Mouse (Mus musculus): ENCODE results near the gene Shf. TPM values are rescaled to one million over a fixed set of nuclear protein-coding genes. Genes with fewer than 3 reads are reported as not detected.

Gene Shf
- 2.1 and 2.7 TPM in 2 replicates for total RNA-seq (2012; rRNA removed)
- 0.49 and 1.2 TPM in 2 replicates for total RNA-seq (2014; rRNA removed)
- 2.0 and 2.1 TPM in 2 replicates for polyA plus RNA-seq (2012; ENCODE audit: insufficient read length, low read depth)

- Histone ChIP-seq H3K79me2 (replicated peaks; ENCODE audit: control insufficient read depth, extremely low read depth, insufficient read depth, poor library complexity, severe bottlenecking) (no peaks in the 10 kb centered on the region), H3K27ac (ENCODE audit: insufficient read depth, low read depth) (no peak within 1 kb of the TSS), H3K9me3 (replicated peaks; ENCODE audit: low read length) (no peaks in the 10 kb centered on the region), H3K36me3 (replicated peaks in 1 of 2; ENCODE audit: control insufficient read depth in 1 of 2, insufficient read depth in 1 of 2, low read length in 1 of 2) (no peaks in the 10 kb centered on the region), H3K4me3 (replicated peaks in 1 of 3; ENCODE audit: low read depth in 2 of 3, low read length in 2 of 3, poor library complexity in 1 of 3) (peak within 1 kb of the TSS; percentile 67 to 73 (median 72)), H3K4me2 (ENCODE audit: insufficient read depth, low read depth, poor library complexity, severe bottlenecking) (peak within 1 kb of the TSS; percentile 90), H3K4me1 (ENCODE audit: control insufficient read depth in 1 of 2, insufficient read depth in 2 of 2) (peaks cover 5 to 20% of the 10 kb centered on the region in 2 experiments), H3K9ac (ENCODE audit: insufficient read depth, low read depth) (peak within 1 kb of the TSS; percentile 80), H3K27me3 (replicated peaks) (peaks cover 12% of the 10 kb centered on the region)
- dilution Hi-C loops (cut with MboI; ENCODE audit: extremely low pct_ligation_motif_present, extremely low pct_unique_long_range_greater_than_20kb, low sequenced_read_pairs): no loop called here
- in situ Hi-C loops (cut with MboI; ENCODE audit: low pct_ligation_motif_present, low pct_unique_long_range_greater_than_20kb, low sequenced_read_pairs): no loop called here
- peak; percentile 78 for DNase-seq (ENCODE audit: extremely low read depth)
- TF ChIP-seq JUN (IDR thresholded peaks at IDR 0.05; ENCODE audit: insufficient read depth, low read depth, low read length): no peak
- TF ChIP-seq POLR2A (IDR thresholded peaks at IDR 0.05; ENCODE audit: low read depth, low read length): peak; percentile 64; the same call in 1 of the 2 replicates
- no peak for TF ChIP-seq UBTF (IDR thresholded peaks at IDR 0.05; ENCODE audit: low read depth, low read length)
- no peak for TF ChIP-seq POLR2AphosphoS2 (IDR thresholded peaks at IDR 0.05; ENCODE audit: low read depth, low read length)
- TF ChIP-seq BHLHE40 (IDR thresholded peaks at IDR 0.05; ENCODE audit: low read depth, low read length): 0 out of 2 replicates have a peak, but pooled peaks have one; percentile 12
- TF ChIP-seq GABPA (IDR thresholded peaks at IDR 0.05; ENCODE audit: insufficient replicate concordance, low read depth, low read length): no peak
- TF ChIP-seq MAZ (IDR thresholded peaks at IDR 0.05; ENCODE audit: low read depth, low read length): no peak
- 0 out of 2 replicates have a peak, but pooled peaks have one; percentile 11 for TF ChIP-seq MYC (IDR thresholded peaks at IDR 0.05; ENCODE audit: low read depth, low read length)
- no peak for TF ChIP-seq MXI1 (IDR thresholded peaks at IDR 0.05; ENCODE audit: low read depth, low read length)
- no peak for TF ChIP-seq JUND (conservative IDR thresholded peaks at IDR 0.05; ENCODE audit: low read depth, low read length)
- no peak for TF ChIP-seq NELFE (IDR thresholded peaks at IDR 0.05; ENCODE audit: low read depth, low read length)
- no peak for TF ChIP-seq ZNF384 (IDR thresholded peaks at IDR 0.05; ENCODE audit: low read depth, low read length)
- no peak for TF ChIP-seq KAT2A (IDR thresholded peaks at IDR 0.05; ENCODE audit: insufficient replicate concordance, low read length)
- no peak for TF ChIP-seq USF1 (IDR thresholded peaks at IDR 0.05; ENCODE audit: low read depth, low read length)
- TF ChIP-seq TCF12 (IDR thresholded peaks at IDR 0.05; ENCODE audit: low read depth, low read length): peak; percentile 47
- peak; percentile 8; the same call in 1 of the 2 replicates for TF ChIP-seq IRF4 (IDR thresholded peaks at IDR 0.05; ENCODE audit: low read depth, low read length)
These were observed at the start of gene Shf for GRCm38 (mm10) chr2:122368995-122369739. Gene Shf (minus strand): TSS chr2:122369162.

GRCm38 (mm10) chr2:122408928-122409327 lies 40.0 kb upstream of the Shf start:
- in situ Hi-C loops (cut with MboI; ENCODE audit: low pct_ligation_motif_present, low pct_unique_long_range_greater_than_20kb, low sequenced_read_pairs) (no loop called here), dilution Hi-C loops (cut with MboI; ENCODE audit: extremely low pct_ligation_motif_present, extremely low pct_unique_long_range_greater_than_20kb, low sequenced_read_pairs) (no loop called here)
- Histone ChIP-seq H3K79me2 (replicated peaks; ENCODE audit: control insufficient read depth, extremely low read depth, insufficient read depth, poor library complexity, severe bottlenecking) (no peaks in the 10 kb centered on the region), H3K27ac (ENCODE audit: insufficient read depth, low read depth) (peak overlapping the region; percentile 17; the same call in 1 of the 2 replicates), H3K9me3 (replicated peaks; ENCODE audit: low read length) (no peaks in the 10 kb centered on the region), H3K4me3 (replicated peaks in 1 of 3; ENCODE audit: low read depth in 2 of 3, low read length in 2 of 3, poor library complexity in 1 of 3) (peak overlapping the region; percentile 10 to 43 (median 31)), H3K9ac (ENCODE audit: insufficient read depth, low read depth) (peak overlapping the region; percentile 56), H3K4me1 (ENCODE audit: control insufficient read depth in 1 of 2, insufficient read depth in 2 of 2) (peaks cover 0 to 15% of the 10 kb centered on the region in 2 experiments; a peak in 1 of 4 replicates), H3K4me2 (ENCODE audit: insufficient read depth, low read depth, poor library complexity, severe bottlenecking) (peak overlapping the region; percentile 84), H3K36me3 (replicated peaks in 1 of 2; ENCODE audit: control insufficient read depth in 1 of 2, insufficient read depth in 1 of 2, low read length in 1 of 2) (no peaks in the 10 kb centered on the region), H3K27me3 (replicated peaks) (no peaks in the 10 kb centered on the region)
- DNase-seq (ENCODE audit: extremely low read depth): peak; percentile 57
- TF ChIP-seq ETS1 (conservative IDR thresholded peaks at IDR 0.05; ENCODE audit: low read depth, low read length): peak; percentile 96
- no peak for TF ChIP-seq POLR2A (IDR thresholded peaks at IDR 0.05; ENCODE audit: low read depth, low read length)
- peak; percentile 13; the same call in 1 of the 2 replicates for TF ChIP-seq JUN (IDR thresholded peaks at IDR 0.05; ENCODE audit: insufficient read depth, low read depth, low read length)
- TF ChIP-seq MEF2A (IDR thresholded peaks at IDR 0.05; ENCODE audit: borderline replicate concordance, low read depth, low read length): peak; percentile 69
- peak; percentile 18; the same call in 1 of the 2 replicates for TF ChIP-seq HCFC1 (IDR thresholded peaks at IDR 0.05; ENCODE audit: low read depth, low read length)
- 0 out of 2 replicates have a peak, but pooled peaks have one; percentile 54 for TF ChIP-seq MAFK (IDR thresholded peaks at IDR 0.05; ENCODE audit: insufficient replicate concordance, low read length)
- TF ChIP-seq NRF1 (IDR thresholded peaks at IDR 0.05; ENCODE audit: low read depth, low read length): no peak
- TF ChIP-seq MAX (IDR thresholded peaks at IDR 0.05; ENCODE audit: low read length): 0 out of 2 replicates have a peak, but pooled peaks have one; percentile 39
- peak; percentile 91 for TF ChIP-seq IRF4 (IDR thresholded peaks at IDR 0.05; ENCODE audit: low read depth, low read length)
- TF ChIP-seq SIN3A (IDR thresholded peaks at IDR 0.05; ENCODE audit: low read length): 0 out of 2 replicates have a peak, but pooled peaks have one; percentile 68
- peak; percentile 38; the same call in 1 of the 2 replicates for TF ChIP-seq JUND (conservative IDR thresholded peaks at IDR 0.05; ENCODE audit: low read depth, low read length)
- TF ChIP-seq ELF1 (IDR thresholded peaks at IDR 0.05; ENCODE audit: low read depth, low read length): 0 out of 2 replicates have a peak, but pooled peaks have one; percentile 14
- no peak for TF ChIP-seq ZC3H11A (IDR thresholded peaks at IDR 0.05; ENCODE audit: low read depth, low read length)
- no peak for TF ChIP-seq USF2 (conservative IDR thresholded peaks at IDR 0.05; ENCODE audit: low read depth, low read length)
- 0 out of 2 replicates have a peak, but pooled peaks have one; percentile 34 for TF ChIP-seq ZNF384 (IDR thresholded peaks at IDR 0.05; ENCODE audit: low read depth, low read length)
- peak; percentile 70; the same call in 1 of the 2 replicates for TF ChIP-seq RCOR1 (conservative IDR thresholded peaks at IDR 0.05; ENCODE audit: low read depth, low read length)
- peak; percentile 72 for TF ChIP-seq TCF12 (IDR thresholded peaks at IDR 0.05; ENCODE audit: low read depth, low read length)
- TF ChIP-seq EP300 (IDR thresholded peaks at IDR 0.05; ENCODE audit: low read length): peak; percentile 98

Data from CH12.LX (cell line).